Mouse (Mus musculus) fibroblast of lung, adult 2 months (primary cell): Measurements from ENCODE around the gene Snx25.

Experiments used
- DNase-seq: peaks from one replicate; pipeline ENCODE4 v3.0.0-alpha.2; 2011; ENCODE audit warnings: low read depth

The Snx25 gene

GRCm38 (mm10) chr8:46152064-46153031 lies at the start of gene Snx25:
Snx25 (minus strand) TSS chr8:46152159.
- DNase-seq: no peak

- no peak for DNase-seq
These were observed 45.7 kb upstream of the Snx25 start for GRCm38 (mm10) chr8:46197673-46198072.

- no peak for DNase-seq
These were observed 44.9 kb upstream of the Snx25 start for GRCm38 (mm10) chr8:46196877-46197276.

GRCm38 (mm10) chr8:46193100-46193499 lies 41.1 kb upstream of the Snx25 start:
- DNase-seq: no peak

GRCm38 (mm10) chr8:46185361-46185760 lies 33.4 kb upstream of the Snx25 start:
- DNase-seq: no peak

- no peak for DNase-seq
These were observed 28.2 kb upstream of the Snx25 start for GRCm38 (mm10) chr8:46180136-46180535.

GRCm38 (mm10) chr8:46173651-46174050 lies 21.7 kb upstream of the Snx25 start:
- DNase-seq: no peak

GRCm38 (mm10) chr8:46163870-46164190 lies 11.9 kb upstream of the Snx25 start:
- DNase-seq: no peak

- peak; percentile 84 for DNase-seq
These were observed 11.3 kb upstream of the Snx25 start for GRCm38 (mm10) chr8:46162953-46163869.

- DNase-seq: no peak
These were observed 1.1 kb upstream of the Snx25 start for GRCm38 (mm10) chr8:46153042-46153441.

GRCm38 (mm10) chr8:46151202-46152062 lies 527 bp downstream of the Snx25 start, which contains the start of gene Cfap97:
Cfap97 (plus strand) TSS chr8:46151771.
- no peak for DNase-seq

GRCm38 (mm10) chr8:46149782-46150181 lies 2.2 kb downstream of the Snx25 start:
- no peak for DNase-seq

- no peak for DNase-seq
These were observed 2.7 kb downstream of the Snx25 start for GRCm38 (mm10) chr8:46149306-46149705.

GRCm38 (mm10) chr8:46146173-46146572 lies 5.8 kb downstream of the Snx25 start:
- no peak for DNase-seq

- DNase-seq: no peak
These were observed 8.0 kb downstream of the Snx25 start for GRCm38 (mm10) chr8:46143924-46144323.

- no peak for DNase-seq
These were observed 8.5 kb downstream of the Snx25 start for GRCm38 (mm10) chr8:46143470-46143869.

GRCm38 (mm10) chr8:46142498-46143081 lies 9.4 kb downstream of the Snx25 start:
- no peak for DNase-seq

- no peak for DNase-seq
These were observed 10.3 kb downstream of the Snx25 start for GRCm38 (mm10) chr8:46141688-46142087.

- peak; percentile 54 for DNase-seq
These were observed 11.4 kb downstream of the Snx25 start for GRCm38 (mm10) chr8:46140376-46141120.

- DNase-seq: no peak
These were observed 13.9 kb downstream of the Snx25 start for GRCm38 (mm10) chr8:46137843-46138596.
